Mouse (Mus musculus) spleen, postnatal 36 days (tissue): Measurements from ENCODE around the gene Twf2.

Source experiments
- DNase-seq, 2 experiments: peaks; one replicate each; pipeline ENCODE4 v3.0.0; 2022; ENCODE audit warnings: low spot score in 2 of 2, mixed read lengths in 1 of 2

Gene Twf2

GRCm38 (mm10) chr9:106177799-106178198, 25.1 kb upstream of the Twf2 start:
- no peak for DNase-seq

GRCm38 (mm10) chr9:106179454-106179853, 23.5 kb upstream of the Twf2 start:
- DNase-seq, result no peak

GRCm38 (mm10) chr9:106179964-106180363, 22.9 kb upstream of the Twf2 start:
- DNase-seq, result no peak

- no peak for DNase-seq
Measured at GRCm38 (mm10) chr9:106182146-106182545, 20.8 kb upstream of the Twf2 start.

- no peak for DNase-seq
Measured at GRCm38 (mm10) chr9:106183996-106184395, 18.9 kb upstream of the Twf2 start.

DNA sequence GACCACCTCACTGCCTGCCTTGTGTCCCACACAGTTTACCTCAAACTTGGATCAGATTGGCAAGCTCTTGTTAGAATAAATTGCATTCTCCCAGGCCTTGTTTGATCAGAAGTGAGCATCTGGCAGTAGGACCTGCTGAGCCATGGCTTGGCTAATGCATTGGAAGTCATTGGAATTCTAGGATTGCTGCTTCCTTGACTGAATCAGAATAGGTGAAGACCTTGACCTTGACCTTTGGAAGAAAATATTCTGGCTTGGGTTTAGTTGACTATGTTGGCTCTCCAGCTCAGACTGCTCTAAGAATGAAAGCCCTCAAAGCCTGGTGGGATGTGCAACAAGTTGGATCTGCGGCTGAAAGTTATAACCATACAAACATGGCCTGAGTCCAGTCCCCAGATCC, 11.6 kb upstream of the Twf2 start:
- DNase-seq, result no peak

DNA sequence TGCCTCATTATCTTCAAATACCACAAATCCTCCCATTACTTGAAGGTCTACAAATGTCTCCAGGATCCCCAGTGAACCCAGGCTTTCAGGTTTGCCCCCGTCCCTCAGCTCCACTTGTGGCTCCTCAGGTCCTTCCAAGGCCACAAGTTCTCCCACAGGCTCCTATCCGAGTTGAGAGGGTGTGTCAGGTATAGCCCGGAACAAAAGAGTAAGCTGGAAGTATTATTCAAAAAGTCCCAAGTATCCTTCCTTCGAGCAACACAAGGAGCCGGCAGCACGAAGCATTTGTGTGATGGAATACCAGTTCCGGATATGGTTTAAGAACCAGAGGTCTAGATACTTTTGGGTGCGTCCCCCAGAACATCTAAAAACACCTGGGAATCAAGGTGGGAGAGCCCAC, 10.9 kb upstream of the Twf2 start:
- no peak for DNase-seq

GRCm38 (mm10) chr9:106192998-106193397, 9.9 kb upstream of the Twf2 start:
- DNase-seq, result peak; percentile 73 to 74

DNA sequence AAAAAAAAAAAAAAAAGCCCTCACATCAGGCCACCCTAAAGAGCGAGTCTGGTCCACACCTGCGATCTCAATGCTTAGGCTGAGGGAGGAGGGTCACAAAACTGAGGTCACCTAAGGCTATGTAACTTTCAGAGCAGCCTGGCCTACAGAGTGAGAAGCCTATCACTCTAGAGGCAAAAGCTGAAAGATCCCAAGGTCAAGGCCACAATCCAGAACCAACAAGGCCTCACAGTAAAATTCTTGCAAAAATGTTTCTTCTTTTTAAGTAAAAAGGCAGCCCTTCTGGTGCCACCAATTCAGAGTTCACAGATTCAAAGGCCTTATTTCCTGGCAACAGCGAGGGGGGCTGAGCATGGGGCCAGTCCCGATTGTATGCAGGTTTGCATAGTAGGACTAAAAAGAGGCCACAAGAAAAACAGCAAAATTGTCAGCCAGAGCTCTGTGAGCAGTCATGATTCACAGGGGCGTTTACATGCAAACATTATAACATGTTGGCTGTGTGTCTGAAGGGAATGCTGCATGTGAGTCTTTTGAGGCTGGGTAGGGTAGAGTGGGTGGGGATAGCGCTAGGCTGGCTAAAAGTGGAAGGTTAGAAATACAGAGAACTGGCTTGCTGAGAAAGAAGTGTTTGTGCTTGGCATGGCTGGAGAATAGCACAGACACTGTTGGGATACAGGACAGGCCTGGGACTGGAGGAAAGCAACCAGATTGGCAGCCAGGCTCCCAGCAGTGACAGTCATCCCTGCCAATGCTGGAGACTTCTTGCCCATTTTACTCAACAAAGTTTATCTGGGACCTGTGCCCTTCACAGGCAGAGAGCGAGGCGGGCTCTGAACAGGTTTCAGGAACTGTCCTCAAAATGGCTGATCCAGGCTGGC, 8.7 kb upstream of the Twf2 start:
- no peak for DNase-seq

GRCm38 (mm10) chr9:106195693-106196092, 7.2 kb upstream of the Twf2 start:
- no peak for DNase-seq

DNA sequence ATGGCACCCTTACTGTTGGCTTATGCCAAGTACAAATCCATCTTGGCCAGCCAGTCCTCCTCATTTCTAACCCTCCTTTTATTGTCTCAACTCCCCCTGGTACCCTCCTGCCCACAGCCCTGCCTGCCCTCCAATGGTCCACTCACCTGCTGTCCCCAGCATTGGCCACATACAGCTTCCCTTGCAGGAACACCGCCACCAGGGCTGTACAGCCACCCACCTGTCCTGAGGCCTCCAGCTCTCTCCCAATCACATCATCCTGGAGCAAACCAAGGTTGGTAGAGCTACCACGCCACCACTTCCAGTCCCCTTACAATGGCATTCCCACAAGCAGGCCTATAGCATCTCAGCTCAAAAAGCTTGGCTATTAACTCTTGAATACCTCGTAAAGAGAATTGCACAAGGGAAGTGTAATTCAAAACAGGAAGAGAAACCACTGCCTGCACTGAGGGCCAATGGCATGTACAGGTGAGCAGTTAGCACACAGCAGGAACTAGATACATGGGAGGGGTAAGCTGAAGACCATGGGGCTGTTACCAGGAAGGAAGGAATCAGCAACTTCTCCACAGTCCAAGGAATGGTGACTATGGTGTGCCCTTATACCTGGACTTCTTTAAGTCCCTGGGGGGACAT, 5.7 kb upstream of the Twf2 start:
- DNase-seq, result peak; percentile 54 to 65

- no peak for DNase-seq
Measured at GRCm38 (mm10) chr9:106197732-106198131, 5.2 kb upstream of the Twf2 start.

- peak; percentile 80 for DNase-seq
Measured at GRCm38 (mm10) chr9:106198962-106199458, 3.9 kb upstream of the Twf2 start.

DNA sequence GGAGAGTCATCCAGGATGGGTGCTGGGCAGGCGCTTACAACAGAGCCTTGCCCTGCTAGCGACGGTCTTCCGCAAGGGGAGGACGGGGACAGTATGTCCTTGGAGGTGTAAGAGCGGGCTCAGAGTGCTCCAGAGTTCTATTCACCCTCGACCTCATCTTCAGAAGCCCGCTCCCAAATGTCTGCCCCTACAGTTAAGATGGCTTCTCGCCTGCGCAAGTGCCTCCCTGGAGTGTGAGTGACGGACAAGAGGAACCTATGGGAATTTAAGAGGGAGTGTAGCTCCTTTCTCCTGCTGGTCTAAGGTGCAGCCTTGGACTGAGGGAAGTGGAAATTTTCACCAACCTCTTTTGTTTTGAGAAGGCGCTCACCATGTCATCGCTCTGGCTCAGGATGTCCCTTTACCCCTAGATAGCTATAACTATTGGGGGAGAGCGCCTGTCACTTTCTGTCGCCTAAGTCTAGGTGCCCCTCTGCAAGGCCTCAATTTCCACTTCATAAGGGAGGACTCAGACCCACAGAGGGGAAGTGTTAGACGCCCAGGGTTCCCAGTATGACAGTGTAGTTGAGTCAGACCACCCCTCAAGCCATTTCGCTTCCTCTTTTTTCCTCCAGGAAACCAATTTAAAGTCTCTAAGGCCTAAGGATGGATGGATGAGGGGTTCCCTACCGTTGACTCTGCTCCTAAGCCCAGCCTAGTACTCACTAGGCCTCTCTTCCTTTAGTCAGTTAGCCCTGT, 3.2 kb upstream of the Twf2 start, which contains the start of gene Ppm1m:
Gene Ppm1m (minus strand): TSS at position 212 of the 738 bp plus-strand sequence.
- no peak for DNase-seq

DNA sequence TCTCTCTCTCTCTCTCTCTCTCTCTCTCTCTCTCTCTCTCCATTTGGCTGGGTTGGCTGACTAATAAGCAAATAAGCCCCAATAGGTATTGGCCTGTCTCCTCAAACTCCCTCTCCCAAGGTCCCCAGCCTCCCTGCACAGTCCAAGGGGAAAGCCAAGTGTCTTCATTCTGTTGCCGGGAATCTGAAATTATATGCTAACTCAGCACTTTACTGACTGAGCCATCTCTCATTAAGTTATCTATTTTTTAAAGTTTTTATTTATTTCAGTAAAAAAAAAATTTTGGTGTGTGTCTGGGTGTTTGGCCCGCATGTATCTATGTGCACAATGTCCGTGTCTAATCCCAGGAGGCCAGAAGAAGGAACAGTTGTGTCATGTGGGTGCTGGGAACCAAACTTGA, 1.0 kb upstream of the Twf2 start:
- no peak for DNase-seq

- peak in 1 of 2 experiments; percentile 55 for DNase-seq
Measured at GRCm38 (mm10) chr9:106203990-106204851, 1.3 kb downstream of the Twf2 start.

GRCm38 (mm10) chr9:106205713-106206290, 2.9 kb downstream of the Twf2 start:
- DNase-seq, result no peak

GRCm38 (mm10) chr9:106206515-106206914, 3.6 kb downstream of the Twf2 start:
- DNase-seq, result no peak

DNA sequence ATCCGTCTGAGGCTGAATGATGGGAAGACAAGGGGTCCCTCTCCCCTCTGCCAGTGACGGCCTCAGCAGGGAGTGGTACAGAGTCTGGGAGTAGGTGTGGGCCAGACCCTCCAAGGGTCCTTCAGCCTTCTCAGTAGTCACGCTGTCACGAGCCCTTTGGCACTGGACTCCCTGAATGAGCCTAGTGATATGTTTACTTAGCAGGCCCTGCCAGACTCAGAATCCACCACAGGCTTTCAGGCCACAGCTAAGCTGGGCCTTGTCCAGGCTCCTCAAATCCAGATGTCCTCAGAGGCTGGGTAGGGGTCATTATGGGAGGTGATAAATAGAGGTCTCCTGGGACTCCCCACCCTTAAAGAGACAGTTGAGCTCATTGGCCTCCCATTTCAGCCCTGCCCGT, 5.3 kb downstream of the Twf2 start:
- no peak for DNase-seq

DNA sequence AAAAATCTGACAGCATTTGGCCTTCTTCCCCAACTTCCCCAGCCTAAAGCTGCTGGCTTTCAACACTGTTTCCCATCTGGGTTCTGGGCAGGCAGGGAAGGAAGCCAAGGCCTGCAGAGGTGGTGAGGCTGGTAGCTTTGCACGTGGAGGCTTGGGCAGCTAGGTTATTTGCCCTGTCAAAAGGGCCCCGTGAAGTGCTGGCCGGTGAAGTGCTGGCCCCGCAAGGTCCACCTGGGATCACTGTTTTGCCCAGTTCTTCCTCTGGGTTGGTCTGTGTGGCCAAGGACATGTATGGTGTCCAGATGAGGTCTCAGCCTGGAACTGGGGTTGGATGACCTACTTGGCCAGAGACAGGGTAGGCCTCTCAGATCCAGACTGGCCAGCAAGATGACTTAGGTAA, 7.0 kb downstream of the Twf2 start:
- no peak for DNase-seq
